Mouse (Mus musculus) T-cell, adult 2 months (primary cell): ENCODE data around the gene Vstm2b.

Experiments
- DNase-seq: peaks from one replicate; pipeline ENCODE4 v3.0.0; 2022; ENCODE audit warnings: low spot score

The Vstm2b gene

DNA sequence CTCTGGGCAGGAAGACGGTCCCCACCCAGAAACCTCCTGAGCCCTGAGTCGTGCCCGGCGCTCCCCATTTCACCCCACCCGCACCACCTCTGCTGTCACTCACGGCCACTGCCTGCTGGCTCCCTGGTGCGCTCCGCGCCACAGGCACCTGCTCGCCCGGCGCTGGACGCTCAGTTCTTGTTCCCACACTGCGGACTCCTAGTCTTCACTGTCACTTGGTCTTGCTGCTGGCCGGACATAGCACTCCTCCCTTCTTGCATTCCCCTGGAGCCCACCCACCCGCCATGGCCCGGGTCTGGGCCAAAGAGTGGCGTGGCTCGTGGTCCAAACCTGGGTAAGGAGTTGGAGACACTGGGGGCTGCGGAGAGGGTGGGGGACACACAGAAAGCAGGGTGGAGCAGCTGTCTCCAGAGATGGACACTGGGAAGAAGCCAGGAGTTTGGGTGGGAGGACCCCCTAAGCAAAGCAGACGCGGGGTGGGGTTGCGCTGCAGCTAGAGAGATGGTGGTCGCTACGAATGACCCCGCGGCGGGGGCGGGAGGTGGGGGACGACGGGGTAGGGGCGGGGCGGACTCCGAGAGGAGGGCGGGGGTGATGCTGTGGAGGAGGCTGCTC lies at the start of gene Vstm2b:
Gene Vstm2b (plus strand): TSS at position 233 of the 615 bp plus-strand sequence.
- DNase-seq = no peak

DNA sequence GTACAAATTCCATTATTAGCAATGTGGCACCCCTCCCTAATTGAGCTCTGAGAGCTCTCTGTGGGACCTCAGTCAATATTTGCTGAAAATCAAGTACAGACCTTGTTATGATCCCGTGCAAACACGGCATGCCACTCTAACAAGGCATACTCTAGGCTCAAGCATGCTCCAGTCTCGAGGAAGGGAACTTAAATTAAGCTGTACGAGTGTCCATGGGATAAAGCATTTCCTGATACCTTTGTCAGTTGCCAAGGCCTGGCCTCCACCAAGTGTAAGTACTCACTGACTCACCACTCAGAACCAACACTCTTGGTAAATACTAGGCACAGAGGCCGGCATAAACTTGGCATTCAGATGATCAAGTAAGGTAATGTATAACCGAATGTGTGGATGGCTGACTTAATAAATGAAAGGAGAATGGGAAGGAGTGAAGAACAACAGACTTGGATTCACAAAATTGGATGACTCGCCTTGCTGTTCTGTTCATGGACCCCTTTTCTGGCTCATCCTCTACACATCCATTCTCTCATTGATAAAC lies 42.0 kb upstream of the Vstm2b start:
- no peak for DNase-seq

DNA sequence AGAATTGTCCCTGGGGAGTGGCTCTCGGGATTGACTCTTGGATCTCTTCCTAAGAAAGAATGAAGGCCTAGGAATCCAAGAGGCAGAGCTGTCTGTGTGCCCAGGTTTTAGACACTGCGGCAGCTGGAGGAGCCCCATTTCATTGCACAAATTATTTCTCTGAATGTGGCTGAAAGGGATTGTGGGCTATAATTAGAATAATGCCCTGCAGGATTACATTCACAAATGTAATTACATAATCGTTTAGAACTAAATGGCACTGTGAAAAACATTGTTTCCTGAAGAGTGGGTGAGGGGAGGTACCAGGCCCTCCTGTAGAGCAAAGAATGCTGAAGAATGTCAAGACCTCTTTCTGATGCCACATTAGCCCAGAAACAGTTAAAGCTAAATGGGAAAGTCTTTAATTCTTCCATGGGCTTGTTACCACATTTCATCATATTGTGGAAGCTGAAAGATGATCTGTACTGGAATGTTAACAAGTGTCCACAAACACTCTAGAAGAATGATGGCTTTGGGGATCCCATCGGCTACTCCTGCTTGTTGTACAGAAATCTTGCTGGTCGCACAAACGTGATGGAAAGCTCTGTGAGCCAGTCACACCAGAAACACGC lies 24.6 kb upstream of the Vstm2b start:
- DNase-seq = no peak

DNA sequence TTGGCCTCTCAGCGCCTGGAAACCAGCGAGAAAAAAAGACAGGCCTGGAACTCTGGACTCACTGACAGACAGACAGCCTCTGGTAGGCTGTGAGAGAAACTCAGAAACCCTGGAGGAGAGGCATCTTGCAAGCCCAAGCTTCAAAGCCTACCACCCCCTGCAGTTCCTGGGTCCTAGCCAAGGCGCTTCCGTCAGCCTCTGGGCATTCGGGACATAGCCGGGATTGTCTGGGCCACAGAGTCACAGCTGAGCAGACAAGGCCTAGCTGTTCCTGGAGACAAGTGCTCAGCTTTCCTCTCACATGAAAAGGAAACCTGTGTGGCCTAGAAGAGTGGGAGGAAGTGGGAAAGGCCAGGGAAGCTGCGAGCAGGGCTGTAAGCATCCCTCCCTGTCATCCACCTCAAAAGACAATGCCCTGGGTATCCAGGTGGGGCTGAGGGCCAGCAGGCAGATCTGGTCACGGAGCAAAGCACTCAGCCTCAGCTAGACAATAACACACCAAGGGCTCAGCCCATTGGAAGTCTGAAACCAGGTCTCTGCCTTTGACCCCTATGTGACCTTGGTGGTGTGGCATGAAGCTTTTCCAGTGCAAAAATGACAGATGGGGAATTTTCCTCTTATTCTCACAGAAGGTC lies 13.2 kb upstream of the Vstm2b start:
- no peak for DNase-seq

DNA sequence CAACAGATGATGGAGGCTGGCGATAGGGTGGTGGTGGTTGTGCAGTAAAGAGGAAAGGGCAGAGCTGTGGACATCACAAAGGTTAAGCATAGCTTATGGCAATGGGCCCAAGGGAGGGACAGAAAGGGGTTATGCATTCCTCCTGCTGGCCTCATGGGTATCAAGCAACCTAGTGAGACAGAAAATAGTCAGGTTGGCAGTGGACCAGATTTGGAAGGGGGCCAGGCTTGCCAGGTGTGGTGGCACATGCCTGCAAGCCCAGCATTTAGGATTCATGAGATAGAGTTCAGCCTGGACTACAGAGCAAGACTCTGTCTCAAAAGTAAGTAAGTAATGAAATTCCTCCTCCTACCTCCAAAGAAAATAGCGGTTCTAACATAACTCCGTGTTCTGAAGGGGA lies 9.8 kb upstream of the Vstm2b start:
- DNase-seq = no peak

DNA sequence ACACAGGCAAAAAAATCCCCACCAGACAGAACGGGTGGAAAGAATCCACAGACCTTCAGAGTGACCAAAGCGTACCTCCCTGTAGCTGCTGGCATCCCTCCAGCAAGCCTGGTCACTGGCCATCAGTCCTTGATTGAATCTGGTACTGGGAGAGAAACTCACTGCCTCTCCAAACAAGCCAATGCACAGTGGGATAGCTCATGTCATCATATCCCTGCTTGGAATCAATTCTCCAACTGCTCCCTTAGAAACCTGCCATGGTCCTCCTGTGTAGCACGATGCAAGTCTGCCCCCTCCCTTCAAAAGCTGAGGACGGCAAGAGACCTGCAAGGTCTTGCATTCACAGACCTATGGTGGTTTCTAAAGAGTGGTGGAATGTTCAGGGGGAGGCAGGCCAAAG lies 1.2 kb upstream of the Vstm2b start:
- DNase-seq = no peak

DNA sequence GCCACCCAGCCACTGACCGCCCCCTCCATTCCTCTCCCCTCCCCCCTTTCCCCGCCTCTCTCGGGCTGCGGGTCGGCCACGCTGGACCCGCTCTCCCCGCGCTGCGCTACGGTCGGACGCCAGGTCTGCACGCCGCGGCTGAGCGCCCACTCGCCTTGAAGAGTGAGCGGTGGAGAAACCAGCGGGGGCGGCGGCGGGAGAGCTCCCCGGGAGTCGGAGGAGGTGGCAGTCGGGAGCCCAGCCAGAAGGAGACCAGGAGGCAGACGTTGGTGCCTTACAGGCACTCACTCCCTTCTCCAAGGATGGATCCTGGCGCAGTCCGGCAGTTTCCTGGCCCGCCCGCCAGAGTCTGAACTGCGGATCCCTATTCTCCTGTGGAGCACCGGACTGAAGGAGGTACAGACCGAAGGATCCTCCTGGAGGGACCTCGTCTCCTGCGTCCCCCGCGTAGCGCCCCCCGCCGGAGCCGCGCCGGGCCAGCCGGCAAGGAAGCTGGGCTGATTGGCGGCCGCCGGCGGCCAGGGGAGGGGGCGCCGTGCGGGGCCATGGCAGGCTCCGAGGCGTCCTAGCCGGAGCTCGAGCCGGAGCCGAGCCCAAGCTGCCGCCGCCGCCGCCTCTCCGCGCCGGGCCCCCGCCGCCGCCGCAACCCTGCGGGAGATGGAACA lies 715 bp downstream of the Vstm2b start:
- no peak for DNase-seq

DNA sequence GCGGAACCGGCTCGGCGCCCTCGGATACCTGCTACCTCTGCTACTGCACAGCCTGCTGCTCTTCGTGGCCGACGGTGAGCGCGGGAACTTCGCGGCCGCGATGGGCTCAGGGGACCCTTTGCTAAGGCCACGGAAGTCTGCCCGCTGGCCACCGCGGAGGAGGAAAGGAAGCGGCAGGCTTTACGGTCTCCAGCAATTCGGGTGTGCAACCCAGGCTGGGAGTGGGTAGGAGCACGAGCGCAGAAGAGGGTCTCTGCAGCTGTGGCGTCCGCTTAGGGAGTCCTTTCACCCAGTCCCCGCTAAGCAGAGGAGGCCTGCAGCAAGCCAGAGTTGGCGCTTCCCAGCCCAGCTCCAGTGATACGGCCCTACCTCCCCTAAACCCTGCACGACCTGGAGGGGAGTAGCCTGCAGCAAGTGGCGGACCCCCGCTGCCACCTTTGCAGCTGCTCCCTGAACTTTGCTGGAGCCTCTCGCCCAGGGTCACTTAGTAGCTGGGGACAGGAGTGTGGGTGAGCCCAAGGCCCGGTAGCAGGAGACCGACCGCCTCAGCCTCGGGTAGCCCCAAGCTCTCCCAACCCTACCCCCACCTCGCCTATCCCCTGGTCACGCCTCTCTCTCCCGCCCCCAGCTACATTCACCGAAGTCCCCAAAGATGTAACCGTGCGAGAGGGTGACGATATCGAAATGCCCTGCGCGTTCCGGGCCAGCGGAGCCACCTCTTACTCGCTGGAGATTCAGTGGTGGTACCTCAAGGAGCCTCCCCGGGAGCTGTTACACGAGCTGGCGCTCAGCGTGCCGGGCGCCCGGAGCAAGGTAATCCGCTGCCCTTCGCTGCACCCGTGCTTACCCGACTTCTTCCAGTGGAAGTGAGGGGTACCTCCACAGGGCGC lies 1.5 kb downstream of the Vstm2b start:
- DNase-seq = no peak

DNA sequence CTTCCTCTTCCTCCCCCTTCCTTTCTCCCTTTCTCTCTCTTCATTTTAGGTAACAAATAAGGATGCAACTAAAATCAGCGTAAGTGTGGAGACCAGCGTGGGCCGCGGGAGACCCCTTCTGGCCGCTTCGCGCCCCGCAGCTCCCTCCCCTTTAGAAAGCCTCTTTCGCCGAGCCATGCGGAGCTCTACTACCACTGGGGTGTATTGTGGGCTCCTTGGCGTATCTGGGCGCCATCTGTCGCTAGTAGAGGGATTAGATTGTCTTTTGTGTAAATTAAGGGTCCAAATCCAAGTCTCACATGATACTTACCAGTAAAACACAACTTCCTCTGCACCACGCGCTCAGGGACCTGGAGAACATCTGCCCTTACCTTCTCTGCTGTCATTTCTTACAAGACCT lies 3.1 kb downstream of the Vstm2b start:
- no peak for DNase-seq

DNA sequence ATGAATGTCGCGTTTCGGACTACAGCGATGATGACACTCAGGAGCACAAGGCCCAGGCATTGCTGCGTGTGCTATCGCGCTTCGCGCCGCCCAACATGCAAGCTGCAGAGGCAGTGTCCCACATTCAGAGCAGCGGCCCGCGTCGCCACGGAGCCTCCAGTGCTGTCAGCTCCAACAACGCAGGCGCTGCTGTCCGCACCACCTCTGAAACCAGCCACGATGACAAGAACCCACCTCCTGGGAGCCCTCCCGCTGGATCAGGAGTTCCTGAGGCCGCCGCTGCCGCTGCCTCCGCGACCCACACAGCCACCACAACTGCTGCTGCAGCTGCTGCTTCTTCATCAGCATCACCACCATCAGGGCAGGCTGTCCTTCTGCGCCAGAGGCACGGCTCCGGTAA lies 4.4 kb downstream of the Vstm2b start:
- no peak for DNase-seq

DNA sequence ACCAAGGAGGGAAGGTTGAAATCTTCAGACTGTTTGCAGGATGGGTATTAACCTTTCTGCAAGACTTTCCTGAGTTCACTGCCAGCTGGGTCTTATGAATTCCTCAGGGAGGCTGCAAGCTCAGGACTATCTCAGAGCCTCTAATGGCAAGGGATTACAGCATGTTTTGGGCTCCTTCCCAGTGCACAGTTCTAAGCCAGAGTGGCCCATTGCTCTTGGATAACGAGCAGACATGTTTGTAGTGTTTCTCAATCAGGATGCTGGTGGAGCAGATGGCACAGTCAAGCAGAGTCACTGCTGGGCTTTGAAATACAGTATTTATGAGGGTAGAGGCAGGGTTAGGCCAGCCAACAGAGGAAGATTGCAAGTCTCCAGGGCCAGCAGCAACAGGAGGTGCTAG lies 8.4 kb downstream of the Vstm2b start:
- DNase-seq = no peak

DNA sequence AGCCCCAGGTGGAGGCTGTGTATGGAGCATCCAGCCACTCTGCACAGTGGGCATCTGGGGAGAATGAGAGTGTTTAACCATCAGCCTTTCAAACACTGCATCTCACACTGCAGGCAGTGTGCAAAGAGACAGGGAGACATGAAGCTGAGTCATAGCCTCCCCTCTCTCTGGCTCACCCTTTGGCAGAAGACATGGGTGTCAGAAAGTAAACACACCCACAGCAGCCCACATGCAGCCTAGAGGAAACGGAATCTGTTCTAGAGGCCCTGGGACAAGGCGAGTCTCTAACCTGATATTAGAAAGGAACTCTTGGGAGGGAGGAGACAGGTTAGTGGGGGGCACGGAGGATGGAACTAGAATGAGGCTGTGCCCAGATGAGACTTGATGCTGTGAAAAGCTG lies 18.6 kb downstream of the Vstm2b start:
- no peak for DNase-seq

DNA sequence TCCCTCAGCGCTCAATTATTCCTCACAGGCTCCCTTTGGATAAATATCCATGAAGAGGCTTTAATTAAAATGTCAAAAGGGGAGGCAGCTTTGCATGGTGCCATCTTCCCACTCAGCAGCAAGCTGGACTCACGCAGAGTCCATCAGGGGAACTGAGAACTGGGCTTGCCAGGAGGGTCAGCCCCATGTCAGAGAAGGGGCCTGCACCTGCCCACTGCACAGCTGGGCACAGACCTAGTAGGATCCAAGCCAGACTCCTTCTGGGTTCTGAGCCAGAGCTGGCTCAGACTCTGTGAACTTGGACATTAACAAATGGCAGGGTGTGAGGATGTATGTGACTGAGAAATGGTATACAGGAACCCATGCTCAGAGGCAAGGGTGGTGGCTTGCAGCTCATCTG lies 22.0 kb downstream of the Vstm2b start:
- DNase-seq = no peak

DNA sequence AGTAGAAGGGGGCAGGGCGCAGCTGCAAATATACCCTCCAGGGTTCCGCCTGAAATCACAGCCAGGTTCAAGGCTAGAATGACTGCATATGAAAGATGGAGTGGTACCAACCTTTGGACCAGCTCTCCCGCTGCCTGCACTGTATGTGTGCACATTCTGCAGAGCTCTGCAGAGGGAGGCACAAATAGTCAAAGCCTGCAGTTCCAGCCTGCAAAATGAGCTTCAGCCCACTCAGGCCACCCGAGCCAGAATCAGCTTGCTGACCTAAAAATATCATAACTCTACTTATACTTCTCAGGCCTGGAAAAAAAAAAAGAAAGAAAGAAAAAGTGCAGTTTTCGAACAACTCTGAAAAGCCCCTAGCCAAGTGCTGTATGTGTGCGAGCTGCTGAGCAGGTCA lies 23.2 kb downstream of the Vstm2b start:
- DNase-seq = no peak

DNA sequence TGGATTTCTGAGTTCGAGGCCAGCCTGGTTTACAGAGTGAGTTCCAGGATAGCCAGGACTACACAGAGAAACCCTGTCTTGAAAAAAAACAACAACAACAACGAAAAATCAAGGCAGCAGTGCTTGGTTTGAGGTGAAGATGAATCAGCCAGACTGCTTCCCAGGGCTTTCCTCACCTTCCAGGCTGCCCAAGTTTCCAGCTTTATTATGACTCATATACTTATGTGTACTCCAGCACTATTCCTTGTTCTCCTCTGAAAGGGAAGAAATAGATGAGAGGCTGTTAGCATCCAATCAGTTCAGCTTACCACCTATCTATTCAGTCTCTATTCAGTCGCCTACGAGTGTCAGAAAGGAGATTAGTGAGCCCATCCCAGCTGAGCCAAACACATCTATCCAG lies 24.7 kb downstream of the Vstm2b start:
- DNase-seq = no peak

DNA sequence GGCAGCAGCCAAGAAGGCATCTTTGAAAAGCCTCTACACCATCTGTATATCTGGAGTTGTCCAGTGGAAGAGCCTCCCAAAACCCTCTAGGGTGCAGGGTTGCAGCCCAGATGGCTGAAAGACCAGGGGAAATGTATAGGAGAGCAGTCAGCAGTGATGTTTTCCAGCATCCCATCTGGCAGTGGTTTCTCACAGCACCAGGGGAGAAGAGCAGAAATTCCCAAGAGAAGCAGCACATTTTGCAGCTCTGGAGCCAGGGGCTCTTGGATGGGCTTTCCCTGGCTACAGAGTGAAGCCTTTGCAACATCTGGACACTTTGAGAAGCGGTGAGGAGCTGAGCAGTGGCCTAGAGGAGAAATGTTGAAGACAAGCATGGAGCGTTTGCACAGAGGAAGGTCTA lies 30.3 kb downstream of the Vstm2b start:
- DNase-seq = no peak

DNA sequence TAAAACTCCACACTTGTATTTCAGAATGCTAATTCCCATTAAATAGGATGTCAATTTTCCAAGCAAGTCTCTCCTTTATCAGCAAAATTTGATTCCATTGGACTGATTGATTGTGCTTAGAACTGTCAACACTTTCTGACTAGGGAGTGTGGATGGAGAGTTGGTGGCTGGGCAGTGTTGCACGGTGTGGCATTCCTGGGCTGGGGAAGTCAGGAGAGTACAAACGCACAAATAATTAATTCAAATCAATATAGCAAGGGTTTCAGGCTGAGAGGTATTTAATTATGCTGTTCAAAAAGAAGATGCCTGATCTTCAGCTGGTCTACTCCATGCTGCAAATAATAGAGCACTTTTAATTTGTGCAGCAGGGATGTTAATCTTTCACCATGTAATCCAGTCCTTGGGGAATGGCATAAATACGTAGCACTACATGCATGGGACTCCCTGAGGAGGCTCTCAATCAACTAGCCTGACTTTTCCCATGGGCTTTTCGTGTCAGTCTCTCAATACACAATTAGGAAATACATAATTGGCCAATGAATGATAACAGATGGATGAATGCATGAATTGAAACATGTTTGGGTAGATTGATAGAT lies 38.6 kb downstream of the Vstm2b start:
- DNase-seq = no peak

DNA sequence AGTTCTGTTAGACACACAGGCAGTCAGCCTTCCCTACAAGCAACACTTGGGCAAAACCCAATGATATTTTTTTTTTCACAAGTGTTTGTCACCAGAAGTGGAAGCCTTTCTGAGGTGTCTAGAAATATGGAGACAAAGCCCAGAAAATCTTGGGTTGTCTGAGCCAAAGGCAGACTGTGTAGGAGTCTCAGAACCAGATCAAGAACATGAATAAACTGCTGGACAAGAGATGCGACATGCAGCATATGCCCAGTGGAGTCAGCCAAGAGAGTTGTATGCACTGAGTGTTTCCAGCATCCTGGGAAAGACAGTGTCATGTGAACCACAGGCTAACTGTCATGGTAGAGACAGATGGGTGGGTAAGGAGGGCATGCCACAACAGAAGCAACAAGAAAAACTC lies 41.2 kb downstream of the Vstm2b start:
- no peak for DNase-seq

DNA sequence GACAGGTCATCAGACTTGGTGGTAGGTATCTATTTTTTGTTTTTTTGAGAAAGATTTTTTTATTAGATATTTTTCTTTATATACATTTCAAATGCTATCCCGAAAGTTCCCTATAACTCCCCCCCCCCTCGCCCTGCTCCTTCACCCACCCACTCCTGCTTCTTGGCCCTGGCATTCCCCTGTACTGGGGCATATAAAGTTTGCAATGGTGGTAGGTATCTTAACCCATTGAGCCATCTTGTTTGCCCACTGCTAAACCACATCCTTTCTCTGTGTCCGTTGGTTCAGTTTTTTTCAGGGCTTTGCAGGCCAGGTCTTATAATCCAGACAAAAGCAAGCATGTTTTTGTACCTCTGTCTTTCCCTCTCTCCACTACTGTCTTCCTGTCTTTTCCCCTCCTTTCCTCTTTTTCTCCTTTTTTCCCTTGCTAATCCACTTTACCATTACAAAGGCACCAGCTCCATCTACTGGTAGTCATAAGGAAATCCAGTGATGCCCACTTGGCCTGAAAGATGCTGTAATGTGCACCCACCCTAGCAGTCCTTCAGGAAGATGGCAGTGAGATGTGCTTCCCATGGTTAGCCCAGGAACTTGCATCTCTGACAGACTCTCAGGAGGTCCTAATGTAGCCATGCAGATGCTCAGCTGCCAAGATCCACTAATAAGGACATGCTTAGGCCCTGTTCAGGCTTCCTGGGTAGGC lies 44.3 kb downstream of the Vstm2b start:
- no peak for DNase-seq
